Mouse (Mus musculus): Measurements from ENCODE around the gene Rnd3. TPM values are rescaled to one million over a fixed set of nuclear protein-coding genes. Genes with fewer than 3 reads are reported as not detected.

The Rnd3 gene
- polyA plus RNA-seq, 1 experiment from 2014 or later = 27.3 TPM

DNA sequence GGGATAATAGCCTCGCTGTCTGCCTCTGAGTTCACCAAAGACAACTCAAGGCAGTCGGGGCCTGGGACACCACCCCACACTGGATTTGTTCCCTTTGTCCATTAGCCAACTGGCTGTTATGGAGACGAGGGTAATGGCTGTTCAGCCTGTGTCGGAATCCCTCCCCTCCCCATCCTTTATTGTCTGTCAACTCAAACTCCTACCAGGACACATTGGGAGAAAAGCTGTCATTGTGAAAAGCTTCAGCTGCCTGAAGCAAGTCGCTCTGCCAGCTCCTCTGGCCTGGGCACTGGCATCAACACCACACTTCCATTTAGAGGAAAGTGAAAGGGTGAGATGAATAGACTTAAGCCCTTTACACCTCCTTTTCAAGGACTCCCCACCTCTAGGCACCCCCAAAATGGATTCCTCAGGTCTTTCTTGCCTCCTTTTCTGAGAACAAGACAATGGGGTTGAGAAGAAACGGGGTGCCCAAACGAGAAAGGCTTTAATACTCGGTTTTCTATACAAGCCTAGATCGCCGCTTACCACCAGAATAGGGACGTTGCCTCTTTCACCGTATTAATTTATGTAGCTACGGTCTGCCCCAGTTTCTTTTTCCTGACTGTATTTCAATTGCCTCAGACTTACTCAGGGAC, 66.1 kb downstream of the Rnd3 start:
- no peaks in the 10 kb centered on the region for H3K36me3 ChIP-seq
- no peaks in the 10 kb centered on the region for H3K9me3 ChIP-seq
- WGBS = 76% methylated on average over 13 of the region's 13 CpGs
- H3K9ac ChIP-seq = no peak overlapping the region
- H3K4me2 ChIP-seq = no peak overlapping the region
- H3K4me1 ChIP-seq = no peaks in the 10 kb centered on the region
- H3K27me3 ChIP-seq (replicated peaks) = peaks cover 5% of the 10 kb centered on the region; the same call in 1 of the 2 replicates
- H3K4me3 ChIP-seq = no peak overlapping the region
- H3K27ac ChIP-seq (replicated peaks) = no peak overlapping the region
- no peak for ATAC-seq (ENCODE audit: extremely low read depth, insufficient number of reproducible peaks, low FRiP score, low TSS enrichment)

Data from heart, embryonic 13.5 days (tissue).